ENCODE assay signal across 14 mouse cellular contexts in genomic region chr6:124670281-124670900, GRCm38 (mm10). TPM values are rescaled to one million over a fixed set of nuclear protein-coding genes. Genes with fewer than 3 reads are reported as not detected.
"Had no signal": no experiment of that assay in that cellular context is flagged by ENCODE, and none has a peak within 500 bp of the region (broad histone marks: within the 10 kb centered on the region; RNA-seq: fewer than 3 reads in every experiment).

No protein-coding gene starts in this region.

- H3K4me3 ChIP-seq: left cerebral cortex, adult 2 months; limb, embryonic 10.5 days; liver, embryonic 13.5 days; lung, embryonic 15.5 days; midbrain, embryonic 12.5 days; neural tube, embryonic 13.5 days had no signal

- H3K36me3 ChIP-seq: midbrain, embryonic 12.5 days had no signal

- H3K27ac ChIP-seq: limb, embryonic 10.5 days; liver, embryonic 13.5 days; lung, embryonic 15.5 days; midbrain, embryonic 12.5 days; neural tube, embryonic 13.5 days; stomach, postnatal 0 days had no signal

- H3K4me1 ChIP-seq: lung, embryonic 15.5 days; midbrain, embryonic 12.5 days; neural tube, embryonic 13.5 days had no signal

- H3K27me3 ChIP-seq: liver, embryonic 13.5 days; lung, embryonic 15.5 days; midbrain, embryonic 12.5 days; neural tube, embryonic 13.5 days had no signal

- DNase-seq: kidney, postnatal 10 days; kidney, postnatal 4 days; liver, embryonic 13.5 days; liver, postnatal 0 days; lung, postnatal 14 days; retina, postnatal 1 day; thymus, postnatal 14 days had no signal

RNA-seq across cellular contexts. Expression of gene C1s2, which starts 34.5 kb away (rescaled TPM):
- total RNA-seq: megakaryocyte-erythroid progenitor cell, adult 5-6 weeks had no signal
- polyA plus RNA-seq: limb, embryonic 10.5 days; liver, embryonic 13.5 days; liver, postnatal 0 days; midbrain, embryonic 12.5 days; neural tube, embryonic 13.5 days had no signal
